Mouse (Mus musculus) urinary bladder, postnatal 4 days (tissue): Measurements from ENCODE around the gene Vmn1r226.

Experiments used
- DNase-seq, 2 experiments: peaks; one replicate each; pipeline ENCODE4 v3.0.0; 2021 to 2022; ENCODE audit warnings: low spot score in 2 of 2

Vmn1r226 gene

DNA sequence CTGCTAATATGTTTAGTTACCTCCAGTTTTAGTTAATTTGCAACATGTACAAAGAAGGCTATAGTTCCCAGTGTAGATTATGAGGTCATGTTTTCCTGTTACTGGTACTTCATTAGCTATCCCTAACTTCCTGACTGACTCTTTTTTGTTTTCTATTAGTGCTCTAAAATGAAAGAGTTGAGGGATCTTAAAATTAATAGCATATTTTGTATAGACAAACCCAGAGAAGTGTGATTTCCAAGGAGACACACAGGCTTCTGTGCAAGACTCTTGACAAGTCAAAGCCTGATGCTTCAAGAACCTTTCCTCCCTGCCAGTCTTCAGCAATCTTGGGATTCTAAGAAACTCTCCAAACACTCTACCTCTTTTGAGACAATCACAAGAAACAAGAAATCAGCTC, at the start of gene Vmn1r226:
TSS of gene Vmn1r226 (plus strand) at position 301 of the 400 bp plus-strand sequence.
- no peak for DNase-seq

DNA sequence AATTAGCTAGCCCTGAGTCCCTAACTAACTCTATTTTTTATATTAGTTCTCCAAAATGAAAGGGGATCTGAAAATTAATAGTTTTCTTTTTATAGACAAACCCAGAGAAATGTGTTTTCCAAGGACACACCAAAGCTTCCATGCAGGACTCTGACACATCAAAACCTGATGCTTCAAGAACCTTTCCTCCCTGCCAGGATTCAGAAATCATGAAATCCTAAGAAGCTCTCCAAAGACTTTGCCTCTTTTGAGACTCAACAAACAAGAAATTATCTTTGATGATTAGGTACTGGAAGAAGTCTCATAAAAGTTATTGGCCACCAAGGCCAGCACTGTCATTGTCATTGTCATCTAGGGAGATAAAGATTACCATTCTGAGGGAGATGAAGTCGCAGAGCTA, 46.9 kb downstream of the Vmn1r226 start, which contains the start of gene Vmn1r227:
TSS of gene Vmn1r227 (plus strand) at position 301 of the 400 bp plus-strand sequence.
- DNase-seq = no peak
